Mouse (Mus musculus) fat pad, adult 2 months (tissue): Measurements from ENCODE around the gene Arhgap22.

Source experiments
- DNase-seq: peaks from one replicate; pipeline ENCODE4 v3.0.0-alpha.2; 2011; ENCODE audit warnings: low read depth, low spot score; ENCODE audit errors: extremely low read depth

Arhgap22 gene

DNA sequence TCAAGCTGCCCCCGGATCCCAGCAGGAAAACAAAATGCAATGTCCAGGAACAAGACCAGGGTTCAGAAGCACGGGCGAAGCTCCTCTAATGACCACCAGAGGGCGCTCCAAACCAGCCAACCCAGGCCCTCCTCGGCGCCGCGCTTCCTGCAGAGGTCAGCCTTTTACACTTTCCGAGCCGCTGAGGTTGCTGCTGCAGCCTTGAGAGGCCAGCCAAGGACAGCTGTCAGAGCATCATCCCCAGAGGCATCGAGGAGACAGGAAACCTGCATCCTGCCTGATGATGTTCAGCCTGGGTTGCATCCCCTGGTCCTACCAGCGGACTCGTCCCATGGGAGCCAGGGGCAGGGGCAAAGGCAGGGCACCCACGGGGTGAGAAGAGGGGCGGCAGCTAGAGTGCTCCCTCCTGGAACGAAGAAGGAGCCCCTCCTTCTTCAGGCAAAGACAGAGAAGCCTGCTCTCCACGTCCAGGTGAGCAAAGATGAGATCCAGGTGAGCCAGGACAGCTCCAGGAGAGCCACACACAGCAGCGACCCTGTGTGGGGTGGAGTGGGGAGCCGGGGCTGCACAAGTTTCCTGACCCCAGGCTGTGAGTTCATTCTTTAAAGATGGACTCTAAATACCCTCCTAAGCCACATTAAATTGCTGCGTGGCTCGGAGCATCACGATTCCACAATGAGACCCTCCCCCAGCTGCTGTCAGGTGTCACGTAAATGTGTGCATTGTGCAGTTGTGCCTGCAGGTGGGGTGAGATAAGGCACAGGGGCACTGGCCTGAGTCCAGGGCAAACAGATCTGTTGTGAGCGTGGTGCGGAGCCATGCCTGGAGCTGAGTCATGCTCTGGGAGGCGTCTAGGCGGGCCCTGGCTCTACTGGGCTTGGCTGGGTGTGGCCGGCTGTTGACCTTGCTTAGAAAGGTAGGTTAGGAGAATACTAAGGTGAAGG is at the start of gene Arhgap22:
TSS of gene Arhgap22 (plus strand) at position 204 of the 944 bp plus-strand sequence.
- no peak for DNase-seq

- DNase-seq: no peak
These were observed 45.1 kb upstream of the Arhgap22 start for GRCm38 (mm10) chr14:33168750-33169149.

- no peak for DNase-seq
These were observed 41.9 kb upstream of the Arhgap22 start for GRCm38 (mm10) chr14:33171942-33172341.

DNA sequence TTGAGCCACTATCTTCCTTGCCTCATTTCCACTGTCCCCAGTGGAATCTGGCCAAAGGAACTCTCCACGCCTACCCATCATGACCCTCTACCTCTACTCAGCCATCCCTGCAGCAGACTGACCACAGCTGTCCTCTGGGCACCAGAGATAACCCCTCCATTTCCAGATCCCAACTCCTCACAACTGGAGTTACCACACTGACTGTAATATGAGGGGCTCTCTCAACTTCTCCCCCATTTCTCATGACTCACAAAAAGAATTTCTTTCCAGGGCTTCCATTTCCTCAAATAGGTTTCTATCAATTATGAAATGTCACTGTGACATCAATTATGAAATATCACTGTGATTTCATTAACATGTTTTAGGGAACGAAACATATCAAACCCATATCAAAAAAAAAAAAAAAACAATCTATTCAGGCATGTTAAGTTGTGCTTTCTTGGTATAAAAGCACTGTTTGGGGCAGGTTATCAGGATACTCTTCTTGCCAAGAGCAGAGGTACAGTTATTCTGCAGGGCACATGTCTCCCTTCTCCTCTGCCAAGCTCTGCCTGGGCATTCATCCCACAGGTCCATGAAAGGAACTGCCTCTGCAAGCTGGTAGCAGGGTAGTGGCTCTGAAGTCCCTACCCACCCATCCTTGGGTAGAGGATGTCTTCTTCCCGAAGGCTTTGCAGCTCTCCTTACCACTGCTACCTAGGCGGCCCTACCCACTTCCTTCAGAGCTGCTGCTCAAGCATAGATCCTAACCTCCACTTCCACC is 38.6 kb upstream of the Arhgap22 start:
- no peak for DNase-seq

GRCm38 (mm10) chr14:33180102-33180501 is 33.7 kb upstream of the Arhgap22 start:
- DNase-seq: no peak

GRCm38 (mm10) chr14:33185068-33185800 is 28.6 kb upstream of the Arhgap22 start, which contains the start of gene Wdfy4:
Wdfy4 (minus strand) TSS chr14:33185508.
- no peak for DNase-seq

- DNase-seq: no peak
These were observed 26.6 kb upstream of the Arhgap22 start for GRCm38 (mm10) chr14:33187201-33187600.

DNA sequence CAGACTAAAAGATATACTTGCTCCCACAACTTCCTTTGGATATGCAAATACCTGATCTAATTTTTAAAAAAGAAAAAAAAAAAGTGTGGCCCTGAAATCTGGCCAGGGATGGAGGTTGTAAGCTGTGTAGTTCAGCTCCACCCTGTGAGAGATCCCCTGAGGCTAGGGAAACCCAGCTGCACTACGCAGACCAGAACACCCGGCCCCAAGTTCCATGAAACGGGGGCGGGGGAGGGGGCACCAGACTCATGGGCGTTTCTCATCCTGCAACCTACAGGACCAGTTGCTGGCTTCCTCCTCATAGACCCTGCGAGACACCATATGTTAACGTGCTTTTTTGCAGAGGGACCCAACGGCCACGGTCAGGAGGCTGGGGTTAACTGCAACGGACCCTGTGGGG is 24.6 kb upstream of the Arhgap22 start:
- no peak for DNase-seq

DNA sequence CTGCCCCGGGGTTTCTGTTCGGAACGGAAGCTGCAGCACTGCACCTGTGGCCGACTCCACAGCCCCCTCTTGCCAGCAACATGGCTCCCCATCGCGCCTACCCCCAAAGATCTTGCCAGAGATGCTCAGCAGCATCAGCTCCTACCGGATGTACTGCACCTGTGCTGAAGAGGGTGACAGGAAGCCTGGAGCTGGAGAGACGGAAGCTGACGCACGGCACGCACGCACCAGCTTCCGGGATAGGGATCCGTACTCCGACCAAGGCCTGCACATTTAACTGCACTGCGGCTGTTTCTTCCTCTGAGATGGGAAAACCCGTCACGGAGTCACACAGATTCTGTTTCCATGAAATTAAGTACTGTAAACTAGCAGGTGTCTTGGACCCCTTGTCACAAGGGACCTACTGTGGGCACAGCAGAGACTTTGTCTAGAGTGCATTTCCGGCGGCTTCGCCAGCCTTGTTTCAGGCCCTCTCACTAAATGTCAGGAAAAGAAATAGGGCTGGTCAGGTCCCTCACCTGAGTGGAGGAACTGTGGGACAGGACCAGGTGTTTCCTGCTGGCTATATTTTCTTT is 23.9 kb upstream of the Arhgap22 start:
- no peak for DNase-seq

- DNase-seq: no peak
These were observed 23.2 kb upstream of the Arhgap22 start for GRCm38 (mm10) chr14:33190646-33191045.

GRCm38 (mm10) chr14:33193762-33194161 is 20.1 kb upstream of the Arhgap22 start:
- no peak for DNase-seq

DNA sequence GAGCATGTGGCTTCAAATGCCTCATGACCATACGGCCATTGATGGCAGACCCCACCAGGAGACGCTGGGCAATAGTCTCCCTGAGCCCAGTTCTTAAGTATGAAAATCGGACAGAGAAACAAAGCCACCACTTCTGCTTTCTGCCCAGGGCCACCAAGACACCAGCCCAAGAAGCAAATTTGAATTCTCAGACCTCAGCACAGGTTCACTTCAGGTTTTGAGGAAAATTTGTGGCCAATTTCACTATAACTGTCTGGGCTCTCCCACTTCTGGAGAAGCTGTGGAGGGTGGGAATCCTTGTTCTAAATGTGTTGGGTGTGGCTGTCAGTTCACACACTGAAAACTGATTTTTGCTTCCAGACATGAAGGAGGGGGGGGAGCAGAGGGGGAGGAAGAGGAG is 19.6 kb upstream of the Arhgap22 start:
- no peak for DNase-seq

DNA sequence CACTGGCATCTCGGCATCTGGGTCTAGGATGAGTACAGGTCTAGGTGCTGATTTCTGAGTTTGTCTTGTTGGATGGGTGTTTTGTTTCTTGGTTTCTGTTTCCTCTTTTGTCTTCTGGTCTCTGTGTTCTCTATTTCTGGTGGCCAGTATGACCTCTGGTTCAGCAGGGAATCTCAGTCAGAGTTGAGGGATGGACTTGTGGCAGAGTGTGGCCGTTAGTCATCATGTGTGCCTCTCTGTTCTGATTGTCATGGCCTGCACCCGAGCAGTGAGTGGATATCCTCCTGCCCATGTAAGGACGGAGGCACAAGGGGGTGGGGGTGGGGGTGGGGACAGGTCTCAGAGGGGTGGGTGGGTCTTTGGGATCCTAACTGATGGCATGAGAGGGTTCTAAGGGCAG is 11.7 kb upstream of the Arhgap22 start:
- DNase-seq: no peak

DNA sequence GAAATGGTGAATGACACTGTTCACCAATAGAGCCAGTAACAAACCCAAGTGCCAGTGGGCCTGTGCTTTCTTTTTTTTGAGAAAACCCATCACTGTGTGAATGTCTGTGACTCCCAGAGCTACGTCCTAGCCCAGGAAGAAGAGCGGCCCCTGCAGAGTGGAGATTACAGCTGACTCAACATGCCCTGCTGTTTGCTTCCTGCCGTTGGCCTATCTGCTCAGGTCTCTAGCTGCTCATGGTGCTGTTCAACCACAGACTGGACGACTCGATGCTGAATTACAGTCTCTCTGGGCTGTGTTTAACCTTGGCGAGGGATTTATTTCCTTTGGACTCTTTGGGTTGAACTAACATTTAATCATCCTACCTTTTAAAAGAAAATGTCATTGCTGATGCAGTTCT is 10.9 kb upstream of the Arhgap22 start:
- no peak for DNase-seq

- no peak for DNase-seq
These were observed 10.0 kb upstream of the Arhgap22 start for GRCm38 (mm10) chr14:33203777-33204176.

GRCm38 (mm10) chr14:33205280-33205965 is 8.4 kb upstream of the Arhgap22 start:
- no peak for DNase-seq

DNA sequence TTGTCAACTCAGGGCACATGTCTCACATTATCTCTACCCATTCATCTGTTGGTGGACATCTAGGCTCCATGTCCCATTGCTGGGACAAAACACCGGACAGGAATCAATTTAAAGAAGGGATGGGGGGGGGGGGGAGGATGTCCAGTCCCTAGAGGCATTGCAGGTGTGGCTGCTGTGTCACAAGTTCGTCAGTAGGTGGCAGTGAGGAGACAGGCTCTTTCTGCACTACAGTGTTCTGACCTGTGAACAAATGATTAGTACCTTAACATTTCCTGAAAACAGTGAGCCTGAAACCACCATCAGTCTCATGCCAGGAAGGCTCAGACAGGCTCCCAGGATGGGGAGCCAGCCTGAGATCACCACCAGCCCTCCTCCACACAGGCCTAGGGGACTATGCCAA is 6.8 kb upstream of the Arhgap22 start:
- DNase-seq: no peak

DNA sequence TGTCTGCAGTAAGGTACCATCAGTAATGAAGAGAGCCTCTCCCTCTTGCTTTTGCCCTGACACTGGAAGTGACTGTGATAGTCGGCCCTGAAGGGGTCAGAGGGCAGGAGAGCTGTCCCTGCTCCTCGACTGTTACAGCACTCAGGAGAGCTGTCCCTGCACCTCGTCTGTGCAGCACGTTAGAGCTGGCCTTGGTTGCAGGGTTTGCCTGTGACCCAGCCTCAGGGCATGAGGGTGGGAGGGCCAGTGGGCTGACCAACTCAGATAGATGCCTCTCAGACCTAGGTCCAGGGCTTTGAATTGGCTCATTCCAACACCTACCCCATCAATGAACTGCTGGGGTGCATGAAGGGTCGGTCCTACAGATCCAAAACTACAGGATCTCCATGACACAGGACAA is 5.5 kb upstream of the Arhgap22 start:
- DNase-seq: no peak

DNA sequence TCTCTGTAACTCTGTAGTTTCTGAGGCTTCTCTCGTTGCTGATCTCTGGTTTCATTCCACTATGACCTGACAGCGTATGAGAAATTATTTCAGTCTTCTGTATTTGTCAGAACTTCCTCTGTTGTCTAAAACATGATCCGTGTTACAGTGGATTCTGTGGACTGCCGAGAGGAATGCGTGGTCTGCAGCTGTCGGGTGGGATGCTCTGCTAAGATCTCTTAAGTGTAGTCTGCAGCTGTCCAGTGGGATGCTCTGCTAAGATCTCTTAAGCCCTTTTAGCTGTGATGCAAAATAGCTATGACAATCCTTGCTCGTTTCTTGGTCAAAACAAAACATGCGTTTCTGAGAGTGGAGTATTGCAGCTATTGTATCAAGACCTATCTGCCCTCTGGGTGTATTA is 3.0 kb upstream of the Arhgap22 start:
- no peak for DNase-seq

DNA sequence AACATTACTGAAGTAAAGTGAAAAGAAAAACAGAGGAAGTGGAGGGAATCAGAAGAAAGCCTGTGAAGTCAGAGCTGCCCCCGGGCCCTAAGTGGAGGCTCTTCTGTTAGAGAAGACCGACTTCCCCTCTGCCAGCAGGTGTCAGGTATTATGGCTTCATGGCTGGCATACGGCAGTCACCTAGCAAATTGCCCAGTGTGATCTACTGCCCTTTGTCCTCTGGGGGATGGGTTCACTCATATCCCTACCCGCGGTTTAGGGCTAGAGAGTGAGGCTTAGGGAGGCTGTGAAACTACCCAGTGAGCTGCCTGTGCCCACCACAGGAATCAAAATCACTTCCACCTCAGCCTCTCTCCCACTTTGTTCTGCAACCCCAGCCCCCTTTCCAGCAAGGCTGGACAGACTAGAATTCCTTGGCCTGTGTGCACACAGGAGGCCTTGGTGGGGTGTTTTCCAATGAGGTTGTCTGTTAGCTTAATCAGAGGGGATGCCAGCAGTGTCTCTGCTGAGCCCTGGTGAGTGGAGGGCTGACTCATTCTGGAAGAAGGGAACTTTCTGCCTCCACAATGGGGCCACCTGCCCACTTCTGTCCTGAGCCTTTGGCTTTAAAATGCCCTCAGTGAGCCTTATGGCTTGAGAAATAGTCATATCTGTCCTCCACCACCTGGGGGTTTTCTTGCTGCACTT is 1.4 kb upstream of the Arhgap22 start:
- DNase-seq: no peak
